Mouse (Mus musculus): ENCODE results near the gene Olfr648.

DNA sequence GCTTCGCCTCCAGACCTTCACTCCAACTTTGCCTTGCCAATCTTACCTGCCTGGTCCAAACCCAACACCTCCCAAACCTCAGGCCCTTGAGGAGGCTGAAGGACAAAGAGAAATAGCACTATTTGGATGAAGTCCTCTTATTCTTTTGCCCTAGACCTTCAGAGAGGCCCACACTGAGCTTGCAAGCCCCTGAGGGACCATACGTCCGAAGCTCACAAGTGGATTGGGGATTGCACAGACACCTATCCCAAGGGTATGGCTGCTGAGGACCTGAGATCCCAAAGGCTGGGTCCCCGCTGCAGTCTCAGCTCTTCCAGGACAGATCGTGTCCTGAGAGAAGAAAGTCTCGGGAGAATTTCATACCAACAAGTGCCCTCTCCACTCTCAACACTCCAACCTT is 12.7 kb upstream of the Olfr648 start, which contains the start of gene Olfr649:
- TF ChIP-seq CTCF (IDR thresholded peaks at IDR 0.05; ENCODE audit: low read depth, low read length): no peak
- TF ChIP-seq GATA1 (IDR thresholded peaks at IDR 0.05; ENCODE audit: borderline replicate concordance, low read length): no peak

Data from G1E (cell line).